Mouse (Mus musculus): ENCODE results near the gene Aph1c.

DNA sequence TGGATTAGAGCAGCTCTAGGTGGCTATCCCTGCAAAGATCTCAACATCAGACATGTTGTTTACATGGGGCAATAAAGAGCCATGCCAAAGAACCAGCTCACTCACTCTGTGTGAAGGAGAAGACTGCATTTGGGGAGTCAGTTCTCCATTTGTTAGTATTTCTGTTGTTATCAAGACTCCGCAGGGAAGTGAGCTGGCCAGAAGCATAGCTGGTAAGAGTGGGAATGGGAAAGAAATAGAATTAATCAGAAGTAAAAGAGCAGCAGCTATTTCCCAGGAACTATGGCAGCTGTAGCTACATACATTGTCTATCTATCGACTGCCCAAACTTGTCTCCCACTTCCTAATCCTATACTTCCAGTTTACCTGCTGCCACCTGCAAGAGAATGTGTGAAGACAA lies 46.2 kb upstream of the Aph1c start:
- TF ChIP-seq POLR2A (IDR thresholded peaks at IDR 0.05; ENCODE audit: control insufficient read depth, extremely low read depth, insufficient read depth, low read length, poor library complexity) (no peak), CTCF (IDR thresholded peaks at IDR 0.05; ENCODE audit: borderline replicate concordance, control insufficient read depth, extremely low read depth, insufficient read depth, low read length, poor library complexity) (no peak)
